Mouse (Mus musculus) embryonic fibroblast, embryonic 13.5 days (primary cell): ENCODE data around the gene Colq.

Experiments
- CTCF ChIP-seq: IDR thresholded peaks from 2 replicates; pipeline ENCODE4 v1.5.1; 2011; ENCODE audit warnings: mild to moderate bottlenecking, control low read depth, low read length, moderate library complexity, borderline replicate concordance; ENCODE audit not compliant: insufficient read depth
- POLR2A ChIP-seq: IDR thresholded peaks from 2 replicates; pipeline ENCODE4 v1.6.1; 2011; ENCODE audit warnings: low read depth, mild to moderate bottlenecking, control low read depth, low read length, moderate library complexity

GRCm38 (mm10) chr14:31583082-31583481 is 8.1 kb downstream of the Colq start:
- TF ChIP-seq CTCF (no peak), POLR2A (no peak)
